Comparison of ENCODE assay signal across 18 mouse cellular contexts in the genomic region with DNA sequence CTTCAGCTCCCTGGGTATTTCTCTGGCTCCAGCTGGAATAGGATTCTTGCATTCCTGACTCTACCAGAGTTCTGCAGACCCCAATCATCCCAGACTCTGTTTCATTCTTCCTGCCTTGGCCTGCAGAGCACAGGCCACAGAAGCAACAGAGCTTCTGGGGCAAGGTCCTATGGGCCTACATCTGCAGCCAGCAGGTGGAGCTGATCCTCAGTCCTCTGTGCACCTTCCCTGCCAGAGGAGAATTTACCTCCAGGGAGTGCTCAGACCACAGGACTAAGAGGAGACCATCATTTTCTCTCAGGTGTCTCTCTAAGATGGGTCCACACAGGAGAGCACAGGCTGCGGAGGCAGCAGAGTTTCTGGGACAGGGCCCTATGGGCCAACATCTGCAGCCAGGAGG.
"Had no signal": no experiment of that assay in that cellular context is flagged by ENCODE, and none has a peak within 500 bp of the region (broad histone marks: within the 10 kb centered on the region; RNA-seq: fewer than 3 reads in every experiment).

No protein-coding gene starts in this region.

- H3K27ac ChIP-seq: kidney, embryonic 15.5 days; limb, embryonic 10.5 days; limb, embryonic 13.5 days; liver, embryonic 13.5 days; neural tube, embryonic 13.5 days; stomach, postnatal 0 days had no signal

- H3K4me1 ChIP-seq: kidney, embryonic 15.5 days; limb, embryonic 10.5 days; limb, embryonic 13.5 days; liver, embryonic 13.5 days; neural tube, embryonic 13.5 days had no signal

- H3K9me3 ChIP-seq: kidney, embryonic 15.5 days; liver, embryonic 13.5 days had no signal

- H3K4me2 ChIP-seq: kidney, embryonic 15.5 days; limb, embryonic 13.5 days; liver, embryonic 13.5 days; midbrain, embryonic 11.5 days; neural tube, embryonic 13.5 days had no signal

- ATAC-seq: midbrain, embryonic 16.5 days had no signal

- H3K36me3 ChIP-seq: kidney, embryonic 15.5 days; limb, embryonic 10.5 days; limb, embryonic 13.5 days; liver, embryonic 13.5 days; neural tube, embryonic 13.5 days had no signal

- H3K4me3 ChIP-seq: kidney, embryonic 15.5 days; limb, embryonic 10.5 days; limb, embryonic 13.5 days; liver, embryonic 13.5 days; myocyte; neural tube, embryonic 13.5 days had no signal

- DNase-seq: kidney, adult 8-10 months; kidney, postnatal 10 days; kidney, postnatal 36 days; liver; liver, embryonic 13.5 days; lung, adult 2 months; lung, postnatal 14 days; lung, postnatal 4 days; thymus, adult 2 months; thymus, postnatal 14 days had no signal

- H3K27me3 ChIP-seq: kidney, embryonic 15.5 days; limb, embryonic 13.5 days; liver, embryonic 13.5 days; neural tube, embryonic 13.5 days had no signal

- H3K9ac ChIP-seq: kidney, embryonic 15.5 days; limb, embryonic 13.5 days; liver, embryonic 13.5 days; neural tube, embryonic 13.5 days had no signal
